In the genomic region with DNA sequence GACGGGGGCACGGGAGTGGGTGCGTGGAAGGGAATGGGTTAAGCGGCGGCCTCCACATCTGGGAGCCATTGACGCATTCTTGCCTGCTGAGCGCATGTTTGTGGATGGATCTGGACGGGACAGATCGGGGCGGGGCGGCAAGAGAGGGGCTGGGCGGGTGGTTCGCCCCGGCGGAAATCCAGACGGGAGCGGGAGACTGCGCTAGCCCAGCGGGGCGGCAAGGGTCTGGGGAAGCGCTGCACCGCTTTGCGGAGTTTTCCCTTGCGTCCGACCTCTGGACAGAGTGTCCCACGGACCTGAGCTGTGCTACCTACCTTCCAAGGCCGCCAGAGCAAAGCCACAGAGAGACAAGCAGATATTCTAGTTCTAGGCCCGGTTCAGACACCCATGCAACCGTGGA, we compare ENCODE assay signal across 8 mouse cellular contexts. TPM values are rescaled to one million over a fixed set of nuclear protein-coding genes. Genes with fewer than 3 reads are reported as not detected.
DNase-seq lines count a peak whose midpoint lies in the region; ATAC-seq lines count a peak whose summit lies in the region.

No protein-coding gene starts in this region.

- peak overlapping the region; percentile 78 for H3K4me3 ChIP-seq in embryonic facial prominence, embryonic 13.5 days
- H3K4me3 ChIP-seq in heart, embryonic 14.5 days (ENCODE audit: control insufficient read depth in 1 of 2, insufficient read depth in 1 of 2, low read depth in 1 of 2, low read length in 2 of 2) = peak overlapping the region; percentile 54 to 86

- H3K27ac ChIP-seq in embryonic facial prominence, embryonic 13.5 days = peak overlapping the region; percentile 100
- H3K27ac ChIP-seq in heart, embryonic 14.5 days (replicated peaks in 1 of 2; ENCODE audit: control insufficient read depth in 1 of 2, insufficient read depth in 1 of 2, low read depth in 2 of 2, low read length in 2 of 2) = peak overlapping the region; percentile 91 to 96

- H3K9me3 ChIP-seq in embryonic facial prominence, embryonic 13.5 days = no peaks in the 10 kb centered on the region
- H3K9me3 ChIP-seq in heart, embryonic 14.5 days (ENCODE audit: control insufficient read depth, low read length) = no peaks in the 10 kb centered on the region

- peak; percentile 36 to 44 for DNase-seq in cerebellum, postnatal 10 days
- peak; percentile 89 for DNase-seq in kidney, postnatal 10 days
- peak; percentile 89 for DNase-seq in lung, postnatal 36 days
- no peak for DNase-seq in layer of hippocampus, postnatal 10 days (ENCODE audit: low spot score in 2 of 2)

- peak overlapping the region; percentile 93 for H3K9ac ChIP-seq in embryonic facial prominence, embryonic 13.5 days
- peak overlapping the region; percentile 95 for H3K9ac ChIP-seq in heart, embryonic 14.5 days (ENCODE audit: low read length)

- peak overlapping the region; percentile 91 for H3K4me2 ChIP-seq in embryonic facial prominence, embryonic 13.5 days
- peak overlapping the region; percentile 72 for H3K4me2 ChIP-seq in heart, embryonic 14.5 days (ENCODE audit: low read length)

- peaks cover 86% of the 10 kb centered on the region for H3K4me1 ChIP-seq in embryonic facial prominence, embryonic 13.5 days
- H3K4me1 ChIP-seq in heart, embryonic 14.5 days (ENCODE audit: control insufficient read depth in 2 of 2, insufficient read depth in 2 of 2, low read length in 2 of 2) = peaks cover 63 to 65% of the 10 kb centered on the region in 2 experiments

- under 1% methylated on average over 28 of the region's 29 CpGs for WGBS in embryonic facial prominence, embryonic 13.5 days
- 1% methylated on average over 29 of the region's 29 CpGs for WGBS in heart, embryonic 14.5 days

- ATAC-seq in cerebellum, adult (ENCODE audit: insufficient number of reproducible peaks, low FRiP score, low TSS enrichment) = no peak
- peak; percentile 18; the same call in 1 of the 2 replicates for ATAC-seq in embryonic facial prominence, embryonic 13.5 days (ENCODE audit: insufficient number of reproducible peaks, insufficient read depth, low FRiP score, low TSS enrichment, low read depth)
- peak; percentile 48 for ATAC-seq in heart, embryonic 14.5 days (ENCODE audit: insufficient number of reproducible peaks, insufficient read depth, low FRiP score, low read depth)
- ATAC-seq in erythroid progenitor cell, adult 5-6 weeks (replicated peaks; ENCODE audit: low FRiP score, poor library complexity, severe bottlenecking) = no peak

- H3K36me3 ChIP-seq in embryonic facial prominence, embryonic 13.5 days = 0 out of 2 replicates have a peak, but pooled peaks cover 5% of the 10 kb centered on the region
- 0 out of 2 replicates have a peak, but pooled peaks cover 4% of the 10 kb centered on the region for H3K36me3 ChIP-seq in heart, embryonic 14.5 days (ENCODE audit: control insufficient read depth, insufficient read depth, low read length)

- H3K27me3 ChIP-seq in embryonic facial prominence, embryonic 13.5 days = no peaks in the 10 kb centered on the region
- H3K27me3 ChIP-seq in heart, embryonic 14.5 days (ENCODE audit: control insufficient read depth, insufficient read depth, low read length) = no peaks in the 10 kb centered on the region

RNA-seq across cellular contexts. Expression of a gene that starts 8.6 kb away (rescaled TPM):
- 39.4 and 44.7 TPM in 2 replicates for polyA plus RNA-seq in embryonic facial prominence, embryonic 13.5 days (2015; fragmentation: Nextera tagmentation; extraction: Ambion mirVana)
- polyA plus RNA-seq in heart, embryonic 14.5 days (2014; fragmentation: Nextera tagmentation; extraction: Ambion mirVana) = 31.4 and 33.4 TPM in 2 replicates
- 4.3 and 18.4 TPM in 2 replicates for total RNA-seq in erythroid progenitor cell, adult 5-6 weeks (2015; ENCODE audit: low replicate concordance)
- total RNA-seq in erythroid progenitor cell, adult 5-6 weeks (2017; ENCODE audit: low replicate concordance) = 0.51 and 1.4 TPM in 2 replicates
- 10 to 100 TPM; 21.7 to 24.0 TPM for total RNA-seq in layer of hippocampus, postnatal 10 days (2021)

RNA-seq across cellular contexts. Expression of a gene that starts 28.6 kb away (rescaled TPM):
- polyA plus RNA-seq in embryonic facial prominence, embryonic 13.5 days (2015; fragmentation: Nextera tagmentation; extraction: Ambion mirVana) = 26.9 and 31.5 TPM in 2 replicates
- polyA plus RNA-seq in heart, embryonic 14.5 days (2014; fragmentation: Nextera tagmentation; extraction: Ambion mirVana) = 15.6 and 17.5 TPM in 2 replicates
- total RNA-seq in erythroid progenitor cell, adult 5-6 weeks (2015; ENCODE audit: low replicate concordance) = 72.4 and 84.3 TPM in 2 replicates
- 96.1 and 116 TPM in 2 replicates for total RNA-seq in erythroid progenitor cell, adult 5-6 weeks (2017; ENCODE audit: low replicate concordance)
- 1 to 10 TPM; 1.1 to 2.2 TPM for total RNA-seq in layer of hippocampus, postnatal 10 days (2021)

RNA-seq across cellular contexts. Expression of a gene that starts 46.6 kb away (rescaled TPM):
- 0.34 and 0.44 TPM in 2 replicates for polyA plus RNA-seq in embryonic facial prominence, embryonic 13.5 days (2015; fragmentation: Nextera tagmentation; extraction: Ambion mirVana)
- polyA plus RNA-seq in heart, embryonic 14.5 days (2014; fragmentation: Nextera tagmentation; extraction: Ambion mirVana) = 1.00 and 2.3 TPM in 2 replicates
- not detected in 2 replicates for total RNA-seq in erythroid progenitor cell, adult 5-6 weeks (2015; ENCODE audit: low replicate concordance)
- not detected in 2 replicates for total RNA-seq in erythroid progenitor cell, adult 5-6 weeks (2017; ENCODE audit: low replicate concordance)
- 1 to 10 TPM; 2.4 to 3.6 TPM for total RNA-seq in layer of hippocampus, postnatal 10 days (2021)

Comparison
In these comparisons a context has a peak if more than half of its experiments do, and no peak if none do; other contexts are left out.
1. DNase-seq: peak in cerebellum, postnatal 10 days (2 of 2), kidney, postnatal 10 days (single experiment) and lung, postnatal 36 days (single experiment); none in layer of hippocampus, postnatal 10 days (0 of 2).
2. ATAC-seq: peak in embryonic facial prominence, embryonic 13.5 days (single experiment) and heart, embryonic 14.5 days (single experiment); none in cerebellum, adult (single experiment) and erythroid progenitor cell, adult 5-6 weeks (single experiment).
3. RNA of a gene that starts 28.6 kb away (total RNA-seq): 72.4 to 116 TPM in erythroid progenitor cell, adult 5-6 weeks; 1.1 to 2.2 TPM in layer of hippocampus, postnatal 10 days; every median in the first group is over 10 times any median in the second.